Mouse (Mus musculus) Muller cell, postnatal 12 days (primary cell): ENCODE data around the gene Hmgn5.
A peak's percentile ranks its signal among the peaks of the same experiment; 100 is the strongest.

Source experiments
- DNase-seq: peaks from one replicate; pipeline ENCODE4 v3.0.0-alpha.2; 2015; ENCODE audit errors: inconsistent ontology term

The Hmgn5 gene

GRCm38 (mm10) chrX:109013283-109013682, at the start of gene Hmgn5:
Gene Hmgn5, minus strand, starts transcription at chrX:109013404.
- peak; percentile 95 for DNase-seq

DNA sequence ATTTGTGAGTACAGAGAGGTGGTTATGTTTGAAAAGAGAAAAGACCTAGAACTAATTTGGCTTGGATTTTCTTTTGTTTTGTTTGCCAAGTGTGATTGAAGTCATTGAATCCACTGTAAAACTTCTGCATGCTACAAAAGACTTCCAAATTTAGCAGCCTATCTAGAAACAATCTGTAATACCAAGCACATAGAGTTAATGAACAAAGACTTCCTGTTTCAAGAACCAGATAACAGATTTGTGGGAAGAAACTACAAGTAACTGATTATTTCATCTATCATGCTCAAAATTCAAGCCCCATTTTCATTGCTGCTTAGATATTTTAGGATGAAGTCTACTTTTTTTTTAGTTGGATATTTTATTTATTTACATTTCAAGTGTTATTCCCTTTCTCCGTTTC, 34.6 kb upstream of the Hmgn5 start:
- no peak for DNase-seq

DNA sequence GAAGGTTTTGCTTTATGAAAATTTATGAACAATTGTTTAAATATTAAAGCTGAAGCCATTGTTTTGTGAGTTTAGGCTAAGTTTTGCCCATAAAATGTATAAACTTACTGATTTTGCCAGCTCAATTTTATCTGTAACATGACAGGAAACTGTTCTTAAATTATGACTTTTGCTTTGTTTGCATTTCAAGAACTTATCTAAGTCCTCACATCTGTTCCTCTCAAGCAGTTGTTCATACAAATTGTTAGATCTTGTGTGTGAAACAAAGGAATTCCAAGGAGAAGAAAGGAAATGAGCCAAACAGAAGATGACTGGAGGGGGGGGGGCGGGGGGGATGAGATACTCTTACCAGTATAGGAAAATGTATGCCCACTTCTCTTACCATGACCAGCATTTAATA, 13.0 kb upstream of the Hmgn5 start:
- DNase-seq, result no peak

- DNase-seq, result no peak
Observed at GRCm38 (mm10) chrX:109020858-109021257, 7.7 kb upstream of the Hmgn5 start.

DNA sequence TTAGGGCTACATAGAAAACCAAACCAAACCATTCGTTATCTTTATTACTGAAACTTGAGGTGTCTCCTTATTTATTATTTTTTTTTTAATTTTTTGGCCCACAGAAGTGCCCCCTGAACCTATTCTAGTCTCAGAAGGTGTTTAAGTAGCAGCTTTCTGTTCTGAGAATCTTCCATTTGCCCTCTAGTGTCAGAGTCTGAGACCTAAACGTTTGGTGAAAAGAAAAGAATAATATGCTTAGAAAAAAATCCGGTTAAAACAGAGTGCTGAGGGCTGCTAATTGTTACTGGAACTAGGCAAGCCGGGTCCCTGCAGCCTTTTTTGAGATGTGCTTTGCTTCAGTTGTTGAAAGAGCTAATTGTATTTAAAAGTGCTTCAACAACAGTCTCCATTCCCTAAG, 962 bp upstream of the Hmgn5 start:
- DNase-seq, result no peak

DNA sequence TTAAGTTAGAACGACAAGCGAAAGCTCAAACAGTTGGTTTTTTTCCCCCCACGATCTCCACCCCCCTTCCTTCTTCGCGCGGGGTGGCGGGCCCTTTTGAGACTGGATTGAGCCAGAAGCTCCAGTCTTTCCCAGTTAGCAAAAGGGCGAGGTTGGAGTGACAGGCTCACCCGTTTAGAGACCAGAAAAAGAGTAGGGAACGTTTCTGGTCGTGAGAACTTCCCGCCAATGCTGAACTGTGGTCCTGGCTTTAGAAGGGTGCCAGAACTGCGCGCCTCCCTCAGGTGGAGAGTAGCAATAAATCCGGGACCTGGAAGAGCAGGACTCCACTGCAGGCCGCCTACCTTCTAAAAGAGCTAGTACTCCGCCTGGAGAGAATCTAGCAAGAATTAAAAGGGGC, 482 bp upstream of the Hmgn5 start:
- DNase-seq, result no peak

DNA sequence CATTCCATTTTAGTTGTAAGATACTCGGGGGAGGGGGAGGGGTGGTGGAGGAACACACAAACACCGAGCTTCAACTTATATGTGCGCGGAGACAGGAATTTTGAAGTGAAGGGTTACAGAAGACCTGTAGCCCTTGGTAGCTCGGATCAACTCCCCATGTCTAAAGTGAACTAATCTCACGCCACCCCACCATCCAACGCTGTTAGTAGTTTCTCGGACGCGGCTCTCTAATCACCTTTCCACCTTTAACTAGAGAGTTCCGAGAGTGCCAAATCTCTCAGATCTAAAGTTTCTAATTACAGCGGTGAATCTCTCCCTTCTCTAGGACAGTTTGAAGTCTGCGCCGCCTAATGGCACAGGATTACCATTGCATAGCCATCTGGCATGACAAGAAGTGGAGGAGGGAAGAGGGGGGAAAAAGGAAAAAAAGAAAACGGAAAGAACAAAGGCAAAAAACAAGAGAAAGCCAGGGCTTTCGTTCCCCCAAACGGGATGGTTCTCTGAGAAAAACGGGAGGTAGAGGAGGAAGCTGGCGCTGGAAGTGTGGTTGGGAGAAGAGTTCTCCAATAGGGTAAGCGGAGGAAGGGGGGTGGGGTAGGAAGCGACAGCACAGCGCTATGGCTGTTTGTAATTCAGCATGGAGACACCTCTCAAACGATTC, 703 bp downstream of the Hmgn5 start:
- peak; percentile 66 for DNase-seq

DNA sequence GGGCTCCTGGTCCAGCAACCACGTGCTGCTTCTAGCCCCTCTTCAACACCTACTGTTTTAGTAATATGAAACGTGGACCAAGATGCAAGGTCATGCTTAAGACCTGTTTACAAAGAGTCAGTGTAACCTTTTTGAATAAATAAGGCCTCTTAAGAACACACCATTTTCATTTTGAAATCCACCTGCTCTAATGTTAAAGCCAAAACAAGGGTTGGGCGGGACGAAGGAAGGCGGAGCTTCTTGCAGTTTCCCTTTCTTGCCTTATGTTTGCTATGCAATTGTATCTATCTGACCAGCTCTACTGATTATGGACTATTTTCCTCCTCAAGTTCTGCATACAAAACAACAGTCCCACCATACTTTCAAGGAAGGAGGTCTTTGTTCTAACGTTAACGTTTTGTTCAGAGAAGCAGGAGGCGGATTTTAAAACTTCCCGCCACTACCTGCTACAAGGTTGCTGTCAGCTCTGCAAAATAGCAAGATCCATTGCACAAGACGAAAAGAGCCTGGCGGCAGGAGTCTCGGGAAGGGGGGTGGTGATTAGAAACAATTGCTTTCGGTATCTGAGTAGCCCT, 1.5 kb downstream of the Hmgn5 start:
- peak; percentile 13 for DNase-seq

GRCm38 (mm10) chrX:109001277-109001676, 11.9 kb downstream of the Hmgn5 start:
- no peak for DNase-seq
